Mouse (Mus musculus) hematopoietic multipotent progenitor cell, adult 10-12 weeks (in vitro differentiated cells): ENCODE results near the gene Tle1. TPM values are rescaled to one million over a fixed set of nuclear protein-coding genes. Genes with fewer than 3 reads are reported as not detected.

Experiments
- polyA plus RNA-seq: library from polyadenylated mRNA; stranded (reverse); fragments of >175 nt; gene quantifications from 2 replicates; pipeline ENCODE4 v1.2.3, GENCODE M21; 2012; ENCODE audit warnings: low replicate concordance

Gene Tle1
- polyA plus RNA-seq = 7.0 and 12.5 TPM in 2 replicates

DNA sequence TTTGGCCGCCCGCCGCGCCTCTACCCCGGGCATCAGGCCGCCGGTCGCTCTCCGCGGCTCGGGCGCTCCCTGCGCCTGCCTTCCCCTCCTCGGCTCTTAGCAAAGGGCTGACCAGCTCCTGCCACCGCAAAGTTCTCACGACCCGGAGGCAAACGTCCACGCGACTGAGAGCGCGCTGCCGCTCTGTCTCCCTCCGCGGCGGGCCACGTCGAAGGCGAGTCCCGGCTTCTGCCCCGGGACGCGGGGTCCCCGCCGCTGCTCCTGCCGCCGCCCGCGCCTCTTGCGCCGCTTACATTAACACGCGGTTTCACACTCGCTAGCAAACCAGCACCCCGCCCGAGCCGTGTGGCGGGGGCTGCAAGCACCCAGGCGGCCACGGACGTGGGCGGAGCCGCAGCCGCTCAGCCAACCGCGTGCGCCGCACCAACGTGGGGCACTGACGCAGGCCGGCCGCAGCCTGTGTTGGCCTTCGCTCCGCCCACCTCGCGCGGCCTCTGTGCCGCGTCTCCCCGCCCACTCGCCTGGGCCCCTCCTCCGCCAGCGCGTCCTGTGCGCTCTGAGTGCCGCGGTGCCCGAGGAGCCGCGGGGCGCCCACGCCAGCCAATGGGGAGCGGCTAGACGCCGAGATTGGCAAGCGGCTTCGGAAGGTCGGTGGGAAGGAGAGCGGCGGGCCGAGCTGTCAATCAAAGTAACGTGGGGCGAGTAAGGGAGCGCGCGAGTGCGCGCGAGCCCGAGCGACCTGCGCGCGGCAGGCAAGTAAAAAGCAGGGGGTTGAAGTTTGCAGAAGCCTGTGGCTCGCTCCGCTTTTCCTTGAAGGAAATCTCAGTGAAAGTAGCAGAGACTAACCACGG is at the start of gene Tle1:
Gene Tle1 (minus strand): TSS at position 361 of the 851 bp plus-strand sequence.

